Mouse (Mus musculus): ENCODE data around the gene Gm29423. TPM values are rescaled to one million over a fixed set of nuclear protein-coding genes. Genes with fewer than 3 reads are reported as not detected.
"Not testable (repeated sequence)": the region's sequence is repeated elsewhere in the genome, so short reads cannot be mapped to it uniquely, and the experiment has no call there.

Gene Gm29423
- total RNA-seq (2014; rRNA removed) (not detected in 2 replicates), polyA plus RNA-seq (2012; rRNA removed) (not detected in 2 replicates)

DNA sequence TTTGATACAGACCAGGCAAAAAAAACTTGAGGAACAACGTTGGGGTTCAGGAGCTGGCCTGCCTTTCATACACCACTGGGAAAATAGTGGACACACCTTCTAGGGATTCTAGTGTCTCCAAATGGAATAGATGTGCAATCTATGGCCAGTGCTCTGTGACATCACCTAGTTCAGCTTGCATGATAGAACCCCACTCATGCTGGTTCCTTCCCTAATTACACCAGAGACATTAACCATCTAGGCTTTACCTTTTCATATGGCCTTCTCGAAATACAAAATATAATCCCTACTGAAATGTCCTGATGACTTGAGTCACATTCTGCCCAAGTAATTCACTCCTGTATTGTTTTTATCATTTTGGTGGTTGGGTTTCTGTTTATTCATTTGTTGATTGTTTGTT, at the start of gene Gm29423, which contains the start of gene Gm29644:
Gm29423 (minus strand) TSS at position 101 of the 400 bp plus-strand sequence.
Gm29644 (minus strand) TSS at position 157 of the 400 bp plus-strand sequence.
- H3K79me2 ChIP-seq (ENCODE audit: control insufficient read depth, insufficient read depth, low read length); DNase-seq (ENCODE audit: extremely low read depth, low read depth, low spot score); H3K27ac ChIP-seq (replicated peaks; ENCODE audit: insufficient read depth, low read depth, low read length); H3K4me1 ChIP-seq (ENCODE audit: control insufficient read depth, insufficient read depth, low read length); H3K4me3 ChIP-seq (ENCODE audit: insufficient read depth, low read depth, low read length); H3K27me3 ChIP-seq (ENCODE audit: control insufficient read depth, insufficient read depth, low read length); H3K36me3 ChIP-seq (ENCODE audit: control insufficient read depth, insufficient read depth, low read length); H3K9ac ChIP-seq (ENCODE audit: low read depth, low read length): not testable (repeated sequence)
- 20% methylated on average over 1 of the region's 2 CpGs for WGBS

DNA sequence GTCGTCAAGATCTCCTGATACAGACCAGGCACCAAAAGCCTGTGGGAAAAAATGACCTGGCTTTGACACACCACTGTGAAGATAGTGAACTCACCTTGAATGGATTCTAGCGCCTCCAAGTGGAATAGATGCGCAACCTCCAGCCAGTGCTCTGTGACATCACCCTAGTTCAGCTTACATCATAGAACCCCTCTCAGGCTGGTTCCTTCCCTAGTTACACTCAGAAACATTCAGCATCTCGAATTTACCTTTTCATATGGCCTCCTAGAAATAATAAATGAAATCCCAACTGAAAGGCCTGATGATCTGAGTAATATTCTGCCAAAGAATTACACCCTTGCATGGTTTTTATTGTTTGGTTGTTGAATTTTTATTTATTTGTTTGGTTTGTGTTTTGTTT, 29.5 kb downstream of the Gm29423 start, which contains the start of gene Gm21118:
Gm21118 (minus strand) TSS at position 101 of the 400 bp plus-strand sequence.
- H3K27me3 ChIP-seq (ENCODE audit: control insufficient read depth, insufficient read depth, low read length); H3K4me1 ChIP-seq (ENCODE audit: control insufficient read depth, insufficient read depth, low read length); DNase-seq (ENCODE audit: extremely low read depth, low read depth, low spot score); H3K4me3 ChIP-seq (ENCODE audit: insufficient read depth, low read depth, low read length); H3K27ac ChIP-seq (replicated peaks; ENCODE audit: insufficient read depth, low read depth, low read length); H3K36me3 ChIP-seq (ENCODE audit: control insufficient read depth, insufficient read depth, low read length); H3K79me2 ChIP-seq (ENCODE audit: control insufficient read depth, insufficient read depth, low read length); H3K9ac ChIP-seq (ENCODE audit: low read depth, low read length): not testable (repeated sequence)
- no CpG with 5 or more reads among the region's 4 CpGs for WGBS

Other genes with a start within 250 kb of the Gm29423 start
- gene Gm21118, start 29.6 kb downstream of the Gm29423 start, total RNA-seq (2014; rRNA removed) = not detected in 2 replicates
- gene Gm21118, start 29.6 kb downstream of the Gm29423 start, polyA plus RNA-seq (2012; rRNA removed) = not detected in 2 replicates
- not detected in 2 replicates for gene Gm29644, start 56 bp upstream of the Gm29423 start, total RNA-seq (2014; rRNA removed)
- not detected in 2 replicates for gene Gm29644, start 56 bp upstream of the Gm29423 start, polyA plus RNA-seq (2012; rRNA removed)
- gene Gm20888, start 138.6 kb upstream of the Gm29423 start, total RNA-seq (2014; rRNA removed) = not detected in 2 replicates
- gene Gm20888, start 138.6 kb upstream of the Gm29423 start, polyA plus RNA-seq (2012; rRNA removed) = not detected in 2 replicates